Mouse (Mus musculus): Measurements from ENCODE around the gene Sergef. TPM values are rescaled to one million over a fixed set of nuclear protein-coding genes. Genes with fewer than 3 reads are reported as not detected.

The Sergef gene
- total RNA-seq, 1 experiment, result 5.4 TPM

GRCm38 (mm10) chr7:46609317-46609716 is 30.3 kb downstream of the Sergef start:
- Histone ChIP-seq H3K9ac (ENCODE audit: insufficient read depth, low read depth, low read length, poor library complexity, severe bottlenecking) (no peak overlapping the region), H3K4me1 (ENCODE audit: control insufficient read depth in 2 of 2, insufficient read depth in 2 of 2, low read length in 2 of 2, poor library complexity in 1 of 2) (peaks cover 2 to 4% of the 10 kb centered on the region in 2 experiments; a peak in 2 of 4 replicates), H3K27ac (ENCODE audit: insufficient read depth, low read depth, low read length, poor library complexity, severe bottlenecking) (no peak overlapping the region), H3K4me3 (ENCODE audit: insufficient read depth in 1 of 2, low read depth in 1 of 2, low read length in 2 of 2, poor library complexity in 1 of 2, severe bottlenecking in 1 of 2) (no peak overlapping the region), H3K9me3 (ENCODE audit: control insufficient read depth, insufficient read depth, low read depth, low read length) (no peaks in the 10 kb centered on the region), H3K36me3 (ENCODE audit: control insufficient read depth, insufficient read depth, low read length, poor library complexity, severe bottlenecking) (no peaks in the 10 kb centered on the region)
- DNase-seq (ENCODE audit: low read depth, low spot score), result no peak
- in situ Hi-C loops (cut with MboI; ENCODE audit: low sequenced_read_pairs in 2 of 2, unreplicated experiment in 2 of 2), result loop anchor here (5.0 to 10.0 kb wide), 2 partner anchors 215 to 217 kb away; partner anchors contain the start of gene Kcnc1 (in 1 of the 2)
- no peak for TF ChIP-seq HCFC1 (IDR thresholded peaks at IDR 0.05; ENCODE audit: borderline replicate concordance, insufficient read depth, low read length)
- no peak for TF ChIP-seq ZC3H11A (IDR thresholded peaks at IDR 0.05; ENCODE audit: borderline replicate concordance, low read depth, low read length)

GRCm38 (mm10) chr7:46607428-46608055 is 32.1 kb downstream of the Sergef start:
- Histone ChIP-seq H3K9me3 (ENCODE audit: control insufficient read depth, insufficient read depth, low read depth, low read length) (no peaks in the 10 kb centered on the region), H3K9ac (ENCODE audit: insufficient read depth, low read depth, low read length, poor library complexity, severe bottlenecking) (peak overlapping the region; percentile 24; the same call in 1 of the 2 replicates), H3K36me3 (ENCODE audit: control insufficient read depth, insufficient read depth, low read length, poor library complexity, severe bottlenecking) (no peaks in the 10 kb centered on the region), H3K4me1 (ENCODE audit: control insufficient read depth in 2 of 2, insufficient read depth in 2 of 2, low read length in 2 of 2, poor library complexity in 1 of 2) (peaks cover 2 to 7% of the 10 kb centered on the region in 2 experiments; a peak in 3 of 4 replicates), H3K4me3 (ENCODE audit: insufficient read depth in 1 of 2, low read depth in 1 of 2, low read length in 2 of 2, poor library complexity in 1 of 2, severe bottlenecking in 1 of 2) (peak overlapping the region in 1 of 2 experiments; percentile 31; a peak in 1 of 4 replicates), H3K27ac (ENCODE audit: insufficient read depth, low read depth, low read length, poor library complexity, severe bottlenecking) (no peak overlapping the region)
- peak; percentile 85 for DNase-seq (ENCODE audit: low read depth, low spot score)
- in situ Hi-C loops (cut with MboI; ENCODE audit: low sequenced_read_pairs in 2 of 2, unreplicated experiment in 2 of 2), result loop anchor here (5.0 to 10.0 kb wide), 2 partner anchors 213 to 215 kb away; partner anchors contain the start of gene Kcnc1 (in 1 of the 2)
- TF ChIP-seq ZNF384 (IDR thresholded peaks at IDR 0.05; ENCODE audit: low read depth, low read length) (no peak), MAFK (IDR thresholded peaks at IDR 0.05; ENCODE audit: insufficient read depth, low read depth, low read length) (peak; percentile 65), CHD2 (IDR thresholded peaks at IDR 0.05; ENCODE audit: low read depth, low read length) (no peak), ZC3H11A (IDR thresholded peaks at IDR 0.05; ENCODE audit: borderline replicate concordance, low read depth, low read length) (no peak), HCFC1 (IDR thresholded peaks at IDR 0.05; ENCODE audit: borderline replicate concordance, insufficient read depth, low read length) (no peak)

- Histone ChIP-seq H3K36me3 (ENCODE audit: control insufficient read depth, insufficient read depth, low read length, poor library complexity, severe bottlenecking) (no peaks in the 10 kb centered on the region), H3K9ac (ENCODE audit: insufficient read depth, low read depth, low read length, poor library complexity, severe bottlenecking) (peak overlapping the region; percentile 12; the same call in 1 of the 2 replicates), H3K4me3 (ENCODE audit: insufficient read depth in 1 of 2, low read depth in 1 of 2, low read length in 2 of 2, poor library complexity in 1 of 2, severe bottlenecking in 1 of 2) (0 out of 4 replicates have a peak overlapping the region, but pooled peaks of 1 of the 2 experiments have one; percentile 31), H3K9me3 (ENCODE audit: control insufficient read depth, insufficient read depth, low read depth, low read length) (no peaks in the 10 kb centered on the region), H3K4me1 (ENCODE audit: control insufficient read depth in 2 of 2, insufficient read depth in 2 of 2, low read length in 2 of 2, poor library complexity in 1 of 2) (peaks cover 6 to 11% of the 10 kb centered on the region in 2 experiments; a peak in 3 of 4 replicates), H3K27ac (ENCODE audit: insufficient read depth, low read depth, low read length, poor library complexity, severe bottlenecking) (no peak overlapping the region; the same call in 1 of the 2 replicates)
- no peak for DNase-seq (ENCODE audit: low read depth, low spot score)
- TF ChIP-seq ZNF384 (IDR thresholded peaks at IDR 0.05; ENCODE audit: low read depth, low read length) (peak; percentile 70; the same call in 1 of the 2 replicates), ZC3H11A (IDR thresholded peaks at IDR 0.05; ENCODE audit: borderline replicate concordance, low read depth, low read length) (no peak), MAFK (IDR thresholded peaks at IDR 0.05; ENCODE audit: insufficient read depth, low read depth, low read length) (no peak), CHD2 (IDR thresholded peaks at IDR 0.05; ENCODE audit: low read depth, low read length) (no peak), HCFC1 (IDR thresholded peaks at IDR 0.05; ENCODE audit: borderline replicate concordance, insufficient read depth, low read length) (no peak)
- in situ Hi-C loops (cut with MboI; ENCODE audit: low sequenced_read_pairs in 2 of 2, unreplicated experiment in 2 of 2), result loop anchor here (5.0 to 10.0 kb wide), 2 partner anchors 212 to 215 kb away; partner anchors contain the start of gene Kcnc1 (in 1 of the 2)
Observed at GRCm38 (mm10) chr7:46607031-46607426, 32.6 kb downstream of the Sergef start.

- DNase-seq (ENCODE audit: low read depth, low spot score), result peak; percentile 68
- peak overlapping the region; percentile 12; the same call in 1 of the 2 replicates for H3K9ac ChIP-seq (ENCODE audit: insufficient read depth, low read depth, low read length, poor library complexity, severe bottlenecking)
- in situ Hi-C loops (cut with MboI; ENCODE audit: low sequenced_read_pairs in 2 of 2, unreplicated experiment in 2 of 2), result loop anchor here (5.0 to 10.0 kb wide), 2 partner anchors 212 to 214 kb away; partner anchors contain the start of gene Kcnc1 (in 1 of the 2)
Observed at GRCm38 (mm10) chr7:46606391-46607030, 33.1 kb downstream of the Sergef start.

More at GRCm38 (mm10) chr7:46606391-46607030, 33.1 kb downstream of the Sergef start:
- 0 out of 4 replicates have a peak overlapping the region, but pooled peaks of 1 of the 2 experiments have one; percentile 45 for H3K4me3 ChIP-seq (ENCODE audit: insufficient read depth in 1 of 2, low read depth in 1 of 2, low read length in 2 of 2, poor library complexity in 1 of 2, severe bottlenecking in 1 of 2)
- TF ChIP-seq CHD2 (IDR thresholded peaks at IDR 0.05; ENCODE audit: low read depth, low read length), result no peak
- no peak for TF ChIP-seq ZNF384 (IDR thresholded peaks at IDR 0.05; ENCODE audit: low read depth, low read length)
- TF ChIP-seq ZC3H11A (IDR thresholded peaks at IDR 0.05; ENCODE audit: borderline replicate concordance, low read depth, low read length), result peak; percentile 16; the same call in 1 of the 2 replicates
- TF ChIP-seq MAFK (IDR thresholded peaks at IDR 0.05; ENCODE audit: insufficient read depth, low read depth, low read length), result no peak
- TF ChIP-seq HCFC1 (IDR thresholded peaks at IDR 0.05; ENCODE audit: borderline replicate concordance, insufficient read depth, low read length), result 0 out of 2 replicates have a peak, but pooled peaks have one; percentile 21
- H3K9me3 ChIP-seq (ENCODE audit: control insufficient read depth, insufficient read depth, low read depth, low read length), result no peaks in the 10 kb centered on the region
- H3K4me1 ChIP-seq (ENCODE audit: control insufficient read depth in 2 of 2, insufficient read depth in 2 of 2, low read length in 2 of 2, poor library complexity in 1 of 2), result peaks cover 6 to 12% of the 10 kb centered on the region in 2 experiments; a peak in 3 of 4 replicates
- no peak overlapping the region; the same call in 1 of the 2 replicates for H3K27ac ChIP-seq (ENCODE audit: insufficient read depth, low read depth, low read length, poor library complexity, severe bottlenecking)
- H3K36me3 ChIP-seq (ENCODE audit: control insufficient read depth, insufficient read depth, low read length, poor library complexity, severe bottlenecking), result no peaks in the 10 kb centered on the region

Data from ES-E14 (cell line).